Mouse (Mus musculus): ENCODE measurements around the gene Xirp2.

Xirp2 gene

DNA sequence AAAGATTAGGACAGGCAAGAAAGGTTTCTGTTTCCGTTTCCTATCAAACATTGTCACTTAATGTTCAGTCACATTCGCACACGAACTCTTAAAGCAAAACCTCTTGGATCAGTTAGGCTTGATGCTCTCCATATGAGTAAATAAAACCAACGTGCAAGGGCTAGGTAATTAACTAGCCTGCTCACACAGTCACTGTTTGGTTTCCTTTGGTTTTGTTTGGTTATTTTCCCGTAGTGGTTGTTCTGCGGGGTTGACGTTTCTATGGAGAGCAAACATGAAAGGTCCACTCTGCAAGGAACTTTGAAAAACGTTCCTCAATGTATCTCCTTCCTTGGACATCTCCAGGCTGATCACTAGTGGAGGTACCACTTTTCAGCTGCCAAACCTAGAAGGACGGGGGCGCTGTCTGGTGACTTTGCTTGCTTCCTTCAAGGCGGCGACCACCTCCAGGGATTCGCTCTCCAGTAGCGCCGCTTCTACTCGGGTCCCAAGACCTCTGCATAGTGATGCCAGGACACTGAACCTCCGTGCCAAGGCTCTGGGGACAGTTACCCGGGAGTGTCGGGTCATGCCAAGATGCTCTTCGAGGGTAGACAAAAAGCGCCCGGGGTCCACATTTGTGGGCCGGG lies 119.2 kb downstream of the Xirp2 start:
- peak; percentile 30 to 75 for DNase-seq (ENCODE audit: low spot score in 2 of 2)

- DNase-seq (ENCODE audit: low spot score in 2 of 2) = peak; percentile 84 to 89
Observed at GRCm38 (mm10) chr2:67565480-67566331, 119.9 kb downstream of the Xirp2 start, which contains the start of gene B3galt1. TSS of gene B3galt1 (plus strand) at chr2:67565871.

- no peak for DNase-seq (ENCODE audit: low spot score in 2 of 2)
Observed at GRCm38 (mm10) chr2:67566566-67566965, 120.8 kb downstream of the Xirp2 start.

DNA sequence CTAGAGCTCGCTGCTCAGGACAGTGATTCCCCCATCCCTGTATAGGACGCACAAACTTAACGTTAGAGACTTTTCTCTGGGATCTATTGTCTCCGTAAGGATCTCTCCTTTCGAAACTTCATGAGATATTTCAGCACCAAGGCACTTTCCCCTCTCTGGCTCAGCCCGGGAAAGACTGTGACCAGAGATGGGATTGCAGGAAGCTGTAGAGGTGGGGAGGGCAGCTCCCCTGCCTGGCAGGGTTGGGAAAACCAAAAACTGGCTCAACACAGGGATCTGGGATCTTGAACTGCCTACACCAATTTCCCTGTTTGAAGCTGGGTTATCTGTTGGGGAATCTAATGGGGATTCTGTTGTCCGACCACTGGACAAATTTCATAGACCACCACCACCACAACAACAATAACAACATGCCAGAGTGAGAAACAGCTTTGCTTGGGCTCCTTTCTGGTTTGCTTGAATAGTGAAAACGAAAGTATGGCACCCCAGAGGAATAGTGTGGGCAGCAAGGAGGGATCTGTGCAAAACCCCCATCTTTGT lies 121.4 kb downstream of the Xirp2 start:
- DNase-seq (ENCODE audit: low spot score in 2 of 2) = no peak
